Mouse (Mus musculus): ENCODE measurements around the gene Fam171a2. TPM values are rescaled to one million over a fixed set of nuclear protein-coding genes. Genes with fewer than 3 reads are reported as not detected.

Gene Fam171a2
- polyA plus RNA-seq, 1 experiment from 2014 or later: 20.5 TPM

DNA sequence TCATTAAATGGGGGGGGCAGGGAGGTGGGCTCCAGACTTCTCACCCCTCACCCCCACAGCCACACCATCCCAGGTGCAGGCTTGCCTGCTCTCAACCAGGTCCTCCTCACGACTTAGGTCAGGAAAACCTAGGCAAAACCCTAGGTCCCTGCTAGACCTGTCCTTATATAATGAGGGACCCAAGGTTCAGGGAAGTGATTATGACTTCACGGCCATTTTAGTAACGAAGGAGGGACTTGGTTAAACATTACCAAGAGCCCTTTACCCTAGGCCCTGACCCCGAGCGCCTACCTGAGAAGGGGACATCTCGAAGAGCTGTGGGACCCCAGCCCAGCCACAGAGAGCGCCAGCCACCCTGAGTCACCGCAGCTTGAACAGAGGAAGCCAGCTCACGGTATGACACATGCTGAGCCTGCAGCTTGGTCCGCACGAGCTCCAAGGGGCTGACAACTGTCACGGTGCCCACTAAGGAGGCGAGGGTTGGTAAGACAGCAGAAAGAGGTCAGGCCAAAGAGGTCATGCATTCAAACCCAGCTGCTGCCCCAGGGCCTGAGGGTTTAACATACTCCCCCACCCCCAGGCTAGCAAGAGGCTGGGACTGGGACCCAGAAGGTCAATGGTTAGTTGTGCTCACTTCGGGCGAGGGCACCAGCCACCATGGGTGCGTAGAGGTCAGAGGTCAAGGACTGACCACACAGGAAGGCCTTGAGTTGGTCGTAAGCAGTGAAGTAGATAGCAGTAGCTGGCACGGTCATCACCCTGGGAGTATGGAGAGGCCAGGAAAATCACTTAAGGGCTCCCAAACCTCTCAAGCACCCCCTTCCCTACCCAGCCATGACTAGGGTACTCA lies 43.1 kb downstream of the Fam171a2 start:
- no peaks in the 10 kb centered on the region for H3K9me3 ChIP-seq (replicated peaks; ENCODE audit: control insufficient read depth, low read length, poor library complexity, severe bottlenecking)
- no peak overlapping the region for H3K4me2 ChIP-seq (ENCODE audit: low read length)
- WGBS: 86% methylated on average over 18 of the region's 18 CpGs
- H3K27ac ChIP-seq (ENCODE audit: low read length): no peak overlapping the region
- ATAC-seq: no peak
- peaks cover 27% of the 10 kb centered on the region for H3K36me3 ChIP-seq (ENCODE audit: control insufficient read depth, insufficient read depth, low read length)
- H3K4me3 ChIP-seq (ENCODE audit: low read depth, low read length): no peak overlapping the region
- no peaks in the 10 kb centered on the region for H3K27me3 ChIP-seq (ENCODE audit: control insufficient read depth, insufficient read depth, low read depth, low read length)
- H3K4me1 ChIP-seq (ENCODE audit: control insufficient read depth, insufficient read depth, low read length): peaks cover 35% of the 10 kb centered on the region
- H3K9ac ChIP-seq (ENCODE audit: low read depth, low read length): peak overlapping the region; percentile 34; the same call in 1 of the 2 replicates

DNA sequence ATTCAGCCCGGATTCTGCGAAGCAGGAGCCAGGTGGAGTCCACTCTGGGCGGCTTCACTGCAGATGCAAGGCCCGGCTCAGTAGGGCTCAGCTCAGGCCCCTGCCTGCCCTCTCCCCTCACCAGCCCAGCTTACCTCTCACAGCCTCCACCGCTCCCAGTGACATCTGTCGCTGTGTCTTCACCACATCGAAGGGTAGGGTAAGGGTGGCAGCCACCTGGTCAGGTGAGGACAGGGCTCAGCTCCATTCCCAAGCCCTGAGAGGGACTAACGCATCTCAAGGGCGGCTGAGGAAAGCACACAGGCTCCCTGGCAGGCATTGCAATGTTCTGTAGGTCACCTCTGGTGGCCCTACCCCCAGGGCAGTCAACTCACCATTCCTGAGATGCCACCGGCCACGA lies 43.8 kb downstream of the Fam171a2 start:
- Histone ChIP-seq H3K36me3 (ENCODE audit: control insufficient read depth, insufficient read depth, low read length) (peaks cover 30% of the 10 kb centered on the region), H3K4me1 (ENCODE audit: control insufficient read depth, insufficient read depth, low read length) (peaks cover 32% of the 10 kb centered on the region), H3K27me3 (ENCODE audit: control insufficient read depth, insufficient read depth, low read depth, low read length) (no peaks in the 10 kb centered on the region), H3K9ac (ENCODE audit: low read depth, low read length) (no peak overlapping the region), H3K9me3 (replicated peaks; ENCODE audit: control insufficient read depth, low read length, poor library complexity, severe bottlenecking) (no peaks in the 10 kb centered on the region), H3K4me2 (ENCODE audit: low read length) (no peak overlapping the region), H3K4me3 (ENCODE audit: low read depth, low read length) (no peak overlapping the region), H3K27ac (ENCODE audit: low read length) (no peak overlapping the region)
- 95% methylated on average over 11 of the region's 11 CpGs for WGBS
- ATAC-seq: no peak

DNA sequence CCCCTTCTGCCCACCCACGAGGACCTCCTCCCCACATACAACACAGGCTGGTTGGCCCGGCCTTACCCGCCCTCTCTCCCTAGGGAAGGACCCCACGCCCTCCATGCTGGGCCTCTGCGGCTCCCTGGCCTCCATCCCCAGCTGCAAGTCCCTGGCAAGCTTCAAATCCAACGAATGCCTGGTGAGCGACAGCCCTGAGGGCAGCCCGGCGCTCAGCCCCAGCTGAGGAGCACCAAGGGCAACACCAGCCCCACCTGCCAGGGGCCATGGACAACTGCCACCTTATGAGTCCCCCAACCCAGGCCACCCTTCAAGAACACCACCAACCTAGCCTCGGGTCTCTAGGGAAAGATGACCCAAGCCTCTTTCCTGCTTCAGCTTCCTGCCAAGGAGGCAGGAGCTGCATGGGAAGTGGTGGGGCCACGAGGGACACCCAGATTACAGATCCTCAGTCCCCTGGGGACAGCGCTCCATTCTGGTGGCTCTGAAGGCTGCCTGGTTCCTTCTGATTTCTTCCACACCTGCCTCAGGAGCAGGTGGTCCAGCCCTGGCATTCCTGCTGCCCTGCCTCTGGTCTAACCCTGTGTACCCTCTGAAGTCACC lies 45.5 kb downstream of the Fam171a2 start:
- H3K36me3 ChIP-seq (ENCODE audit: control insufficient read depth, insufficient read depth, low read length): peaks cover 30% of the 10 kb centered on the region
- H3K27me3 ChIP-seq (ENCODE audit: control insufficient read depth, insufficient read depth, low read depth, low read length): no peaks in the 10 kb centered on the region
- peaks cover 32% of the 10 kb centered on the region for H3K4me1 ChIP-seq (ENCODE audit: control insufficient read depth, insufficient read depth, low read length)
- 56% methylated on average over 12 of the region's 12 CpGs for WGBS
- H3K27ac ChIP-seq (ENCODE audit: low read length): no peak overlapping the region
- no peak overlapping the region for H3K4me3 ChIP-seq (ENCODE audit: low read depth, low read length)
- H3K9ac ChIP-seq (ENCODE audit: low read depth, low read length): no peak overlapping the region
- ATAC-seq: no peak
- no peaks in the 10 kb centered on the region for H3K9me3 ChIP-seq (replicated peaks; ENCODE audit: control insufficient read depth, low read length, poor library complexity, severe bottlenecking)
- H3K4me2 ChIP-seq (ENCODE audit: low read length): no peak overlapping the region

DNA sequence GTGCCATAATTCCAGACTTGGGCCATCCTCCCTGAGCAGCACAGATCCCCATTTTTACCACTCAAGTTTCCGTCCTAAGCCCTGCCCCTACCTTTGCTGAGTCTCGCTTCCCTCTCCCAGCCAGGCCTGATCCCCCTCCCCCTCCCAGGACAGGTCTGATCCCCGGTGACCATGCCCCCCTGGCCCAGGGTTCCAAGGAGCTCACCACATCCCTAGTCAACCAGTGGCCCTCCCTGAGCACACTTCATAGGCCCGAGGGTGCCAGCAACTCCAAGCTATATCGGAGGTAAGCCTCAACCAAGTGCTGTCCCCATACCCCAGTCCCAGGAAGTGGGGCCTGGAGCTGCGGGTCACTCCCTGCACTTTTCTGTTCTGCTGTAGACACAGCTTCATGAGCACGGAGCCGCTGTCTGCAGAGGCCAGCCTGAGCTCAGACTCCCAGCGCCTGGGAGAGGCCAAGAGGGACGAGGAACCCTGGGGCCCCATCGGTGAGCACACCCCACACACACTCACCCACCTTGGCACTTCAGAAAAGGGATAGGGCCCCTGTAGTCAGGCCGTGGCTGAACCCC lies 46.9 kb downstream of the Fam171a2 start:
- no peak overlapping the region for H3K27ac ChIP-seq (ENCODE audit: low read length)

DNA sequence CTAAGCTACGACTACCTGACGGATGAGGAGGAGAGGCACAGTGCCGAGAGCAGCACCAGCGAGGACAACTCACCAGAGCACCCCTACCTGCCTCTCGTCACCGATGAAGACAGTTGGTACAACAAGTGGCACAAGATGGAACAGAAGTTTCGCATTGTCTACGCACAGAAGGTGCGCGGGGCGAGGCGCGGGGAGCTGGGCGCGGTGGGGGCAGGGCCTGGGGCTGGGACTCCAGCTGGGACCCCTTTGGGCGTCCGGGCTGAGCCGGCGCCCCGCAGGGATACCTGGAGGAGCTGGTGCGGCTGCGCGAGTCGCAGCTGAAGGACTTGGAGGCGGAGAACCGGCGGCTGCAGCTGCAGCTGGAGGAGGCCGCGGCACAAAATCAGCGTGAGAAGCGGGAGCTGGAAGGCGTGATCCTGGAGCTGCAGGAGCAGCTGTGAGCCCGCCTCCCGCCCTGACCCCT lies 47.8 kb downstream of the Fam171a2 start:
- Histone ChIP-seq H3K36me3 (ENCODE audit: control insufficient read depth, insufficient read depth, low read length) (peaks cover 27% of the 10 kb centered on the region), H3K4me3 (ENCODE audit: low read depth, low read length) (no peak overlapping the region), H3K27ac (ENCODE audit: low read length) (no peak overlapping the region), H3K4me2 (ENCODE audit: low read length) (no peak overlapping the region), H3K9me3 (replicated peaks; ENCODE audit: control insufficient read depth, low read length, poor library complexity, severe bottlenecking) (no peaks in the 10 kb centered on the region), H3K9ac (ENCODE audit: low read depth, low read length) (no peak overlapping the region), H3K27me3 (ENCODE audit: control insufficient read depth, insufficient read depth, low read depth, low read length) (no peaks in the 10 kb centered on the region), H3K4me1 (ENCODE audit: control insufficient read depth, insufficient read depth, low read length) (peaks cover 34% of the 10 kb centered on the region)
- no peak for ATAC-seq
- WGBS: 7% methylated on average over 34 of the region's 34 CpGs

More for the DNA sequence above, 46.9 kb downstream of the Fam171a2 start:
- no peak overlapping the region for H3K4me3 ChIP-seq (ENCODE audit: low read depth, low read length)
- no peak overlapping the region for H3K4me2 ChIP-seq (ENCODE audit: low read length)
- 33% methylated on average over 12 of the region's 12 CpGs for WGBS
- H3K4me1 ChIP-seq (ENCODE audit: control insufficient read depth, insufficient read depth, low read length): peaks cover 34% of the 10 kb centered on the region
- no peaks in the 10 kb centered on the region for H3K27me3 ChIP-seq (ENCODE audit: control insufficient read depth, insufficient read depth, low read depth, low read length)
- no peaks in the 10 kb centered on the region for H3K9me3 ChIP-seq (replicated peaks; ENCODE audit: control insufficient read depth, low read length, poor library complexity, severe bottlenecking)
- no peak overlapping the region for H3K9ac ChIP-seq (ENCODE audit: low read depth, low read length)
- ATAC-seq: no peak
- peaks cover 30% of the 10 kb centered on the region for H3K36me3 ChIP-seq (ENCODE audit: control insufficient read depth, insufficient read depth, low read length)

DNA sequence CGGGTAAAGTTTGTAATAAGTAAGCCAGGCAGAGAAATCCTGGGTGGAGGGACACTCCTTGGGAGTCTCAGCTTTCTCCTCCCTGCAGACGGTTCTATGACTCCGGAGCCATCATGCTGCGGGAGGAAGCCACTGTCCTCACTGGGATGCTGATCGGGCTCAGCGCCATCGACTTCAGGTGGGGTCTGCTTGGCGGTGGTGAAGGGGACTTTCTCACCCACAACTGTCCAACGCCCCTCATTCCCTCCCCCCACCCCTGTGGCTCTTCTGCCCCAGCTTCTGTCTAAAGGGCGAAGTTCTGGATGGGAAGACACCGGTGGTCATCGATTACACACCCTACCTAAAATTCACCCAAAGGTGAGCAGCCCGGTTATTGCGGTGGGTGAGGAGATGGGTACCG lies 48.4 kb downstream of the Fam171a2 start:
- Histone ChIP-seq H3K27ac (ENCODE audit: low read length) (no peak overlapping the region), H3K9ac (ENCODE audit: low read depth, low read length) (no peak overlapping the region), H3K9me3 (replicated peaks; ENCODE audit: control insufficient read depth, low read length, poor library complexity, severe bottlenecking) (no peaks in the 10 kb centered on the region), H3K27me3 (ENCODE audit: control insufficient read depth, insufficient read depth, low read depth, low read length) (no peaks in the 10 kb centered on the region), H3K4me1 (ENCODE audit: control insufficient read depth, insufficient read depth, low read length) (peaks cover 35% of the 10 kb centered on the region), H3K4me3 (ENCODE audit: low read depth, low read length) (no peak overlapping the region), H3K36me3 (ENCODE audit: control insufficient read depth, insufficient read depth, low read length) (peaks cover 23% of the 10 kb centered on the region), H3K4me2 (ENCODE audit: low read length) (no peak overlapping the region)
- 25% methylated on average over 14 of the region's 15 CpGs for WGBS
- ATAC-seq: no peak

DNA sequence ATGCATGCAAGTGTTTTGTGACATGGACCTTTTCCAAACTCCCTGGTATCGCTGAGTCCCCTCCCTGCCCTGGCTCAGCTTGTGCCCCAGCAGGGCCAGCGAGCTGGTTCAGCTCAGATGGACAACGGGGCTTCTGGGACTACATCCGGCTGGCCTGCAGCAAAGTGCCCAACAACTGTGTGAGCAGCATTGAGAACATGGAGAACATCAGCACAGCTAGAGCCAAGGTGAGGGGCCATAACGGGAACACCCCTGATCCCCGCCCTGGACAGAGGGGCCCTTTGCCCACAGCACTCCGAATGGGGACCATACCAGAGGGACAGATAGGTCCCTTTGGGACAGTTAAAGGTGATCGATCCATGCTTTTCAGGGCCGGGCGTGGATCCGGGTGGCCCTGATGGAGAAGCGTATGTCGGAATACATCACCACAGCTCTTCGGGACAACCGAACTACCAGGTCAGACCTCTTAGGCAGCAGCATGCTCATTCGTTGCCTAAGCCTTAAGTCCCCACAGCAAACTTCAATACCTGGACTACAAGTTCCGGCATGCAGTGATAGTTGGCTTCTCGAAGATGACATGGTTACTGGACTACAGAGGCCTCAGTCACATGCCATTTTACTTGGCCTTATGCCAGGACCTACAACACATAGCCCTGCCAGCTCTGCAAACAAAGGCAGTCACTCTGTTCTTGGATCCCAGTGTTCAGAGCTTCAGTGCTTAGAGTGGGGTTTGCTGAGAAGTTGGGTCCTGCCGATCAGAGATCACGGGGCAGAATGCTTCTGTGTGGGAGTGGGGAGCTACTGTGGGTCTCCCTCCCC lies 49.3 kb downstream of the Fam171a2 start:
- H3K36me3 ChIP-seq (ENCODE audit: control insufficient read depth, insufficient read depth, low read length): peaks cover 18% of the 10 kb centered on the region
- 80% methylated on average over 20 of the region's 20 CpGs for WGBS
- H3K4me1 ChIP-seq (ENCODE audit: control insufficient read depth, insufficient read depth, low read length): peaks cover 35% of the 10 kb centered on the region
- no peak overlapping the region for H3K4me2 ChIP-seq (ENCODE audit: low read length)
- H3K4me3 ChIP-seq (ENCODE audit: low read depth, low read length): no peak overlapping the region
- no peak for ATAC-seq
- no peak overlapping the region for H3K27ac ChIP-seq (ENCODE audit: low read length)
- no peak overlapping the region; the same call in 1 of the 2 replicates for H3K9ac ChIP-seq (ENCODE audit: low read depth, low read length)
- H3K27me3 ChIP-seq (ENCODE audit: control insufficient read depth, insufficient read depth, low read depth, low read length): no peaks in the 10 kb centered on the region
- no peaks in the 10 kb centered on the region for H3K9me3 ChIP-seq (replicated peaks; ENCODE audit: control insufficient read depth, low read length, poor library complexity, severe bottlenecking)

DNA sequence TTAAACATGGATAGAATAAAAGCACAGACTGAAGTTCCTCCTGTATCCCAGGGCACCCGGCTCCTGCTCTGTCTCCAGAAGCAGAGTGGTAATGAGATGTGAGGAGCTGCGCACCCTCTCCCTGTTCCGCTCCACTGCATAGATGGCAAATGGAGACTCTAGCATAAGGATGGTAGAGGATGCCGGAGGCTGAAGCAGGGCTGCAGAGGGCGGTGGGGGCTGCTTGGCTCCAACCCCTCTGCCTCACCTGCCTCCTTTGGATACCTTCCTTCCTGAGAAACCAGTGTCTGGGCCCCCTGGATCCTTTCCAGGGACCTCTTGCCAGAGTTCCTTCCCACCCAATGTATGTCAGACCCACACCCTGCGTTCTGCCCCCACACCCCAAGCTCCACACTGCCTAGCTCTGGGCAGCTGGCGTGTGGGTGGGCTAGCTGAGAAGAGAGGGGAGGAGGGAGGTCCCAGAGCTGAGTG lies 50.8 kb downstream of the Fam171a2 start:
- Histone ChIP-seq H3K4me2 (ENCODE audit: low read length) (peak overlapping the region; percentile 91), H3K4me3 (ENCODE audit: low read depth, low read length) (no peak overlapping the region; the same call in 1 of the 2 replicates), H3K27me3 (ENCODE audit: control insufficient read depth, insufficient read depth, low read depth, low read length) (no peaks in the 10 kb centered on the region), H3K27ac (ENCODE audit: low read length) (no peak overlapping the region), H3K4me1 (ENCODE audit: control insufficient read depth, insufficient read depth, low read length) (peaks cover 38% of the 10 kb centered on the region), H3K9ac (ENCODE audit: low read depth, low read length) (peak overlapping the region; percentile 42), H3K36me3 (ENCODE audit: control insufficient read depth, insufficient read depth, low read length) (peaks cover 12% of the 10 kb centered on the region; the same call in 1 of the 2 replicates), H3K9me3 (replicated peaks; ENCODE audit: control insufficient read depth, low read length, poor library complexity, severe bottlenecking) (no peaks in the 10 kb centered on the region)
- 65% methylated on average over 7 of the region's 7 CpGs for WGBS
- no peak for ATAC-seq
